Mouse (Mus musculus): ENCODE measurements at regions not wholly inside any gene's neighbourhood (a gene's known extent, or its start where the extent isn't known, plus 50 kb on each side); places are given as distances from the start of the nearest gene placed in this dataset.
A peak's percentile ranks its signal among the peaks of the same experiment; 100 is the strongest.

DNA sequence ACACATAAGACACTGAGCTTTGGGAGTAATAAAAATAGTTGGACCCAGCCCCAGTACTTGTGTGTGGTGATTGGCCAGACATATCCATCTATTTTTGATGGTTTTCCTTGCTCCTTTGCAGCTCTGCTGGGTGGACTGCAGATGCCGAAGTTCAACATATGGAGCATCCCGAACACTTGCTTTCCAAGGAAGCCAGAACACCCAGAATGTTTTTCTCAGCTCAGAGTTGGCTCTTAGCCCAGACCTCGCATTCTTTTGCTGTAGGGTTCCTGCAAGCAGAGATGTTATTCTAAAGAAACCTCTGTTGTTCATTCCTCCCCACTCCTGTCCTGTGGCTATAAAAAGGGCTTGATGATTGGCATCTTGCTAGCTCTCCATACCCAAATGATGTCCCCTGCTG lies 275.3 kb upstream of the Vstm2b start:
- no peak overlapping the region for H3K9ac ChIP-seq (ENCODE audit: low read length)
- no peaks in the 10 kb centered on the region for H3K4me1 ChIP-seq (ENCODE audit: control insufficient read depth, insufficient read depth, low read length)
- no peak overlapping the region for H3K4me3 ChIP-seq (ENCODE audit: low read depth, low read length)
- no peak overlapping the region for H3K27ac ChIP-seq (ENCODE audit: low read depth, low read length)
- WGBS, result 44% methylated on average over 3 of the region's 3 CpGs
- ATAC-seq (no peak; the same call in 1 of the 2 replicates), DNase-seq (ENCODE audit: low spot score) (peak; percentile 70)
- H3K36me3 ChIP-seq (ENCODE audit: control insufficient read depth, insufficient read depth, low read length), result no peaks in the 10 kb centered on the region
- H3K9me3 ChIP-seq (replicated peaks; ENCODE audit: control insufficient read depth, low read length), result no peaks in the 10 kb centered on the region
- no peaks in the 10 kb centered on the region for H3K27me3 ChIP-seq (replicated peaks; ENCODE audit: control insufficient read depth, insufficient read depth, low read length)
- H3K4me2 ChIP-seq (ENCODE audit: low read length), result no peak overlapping the region

DNA sequence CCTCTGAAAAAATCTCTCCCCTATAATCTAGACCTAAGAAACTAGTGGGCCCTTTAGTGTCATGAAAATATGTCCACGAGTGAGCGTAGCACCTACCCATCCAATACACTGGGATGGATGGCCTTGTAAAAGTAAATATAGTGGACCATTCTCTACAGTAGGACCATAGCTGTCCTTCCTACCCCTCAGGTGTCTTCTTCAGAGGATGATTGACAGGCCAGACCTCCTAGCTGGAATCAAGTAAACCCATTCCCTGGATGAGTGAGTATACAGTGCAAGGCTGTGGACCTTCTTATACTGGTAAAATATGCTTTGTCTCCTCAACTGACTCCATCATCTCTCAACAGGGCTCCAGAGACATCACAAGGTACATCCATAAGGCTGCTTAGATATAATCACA lies 274.8 kb upstream of the Vstm2b start:
- H3K27ac ChIP-seq (ENCODE audit: low read depth, low read length), result no peak overlapping the region
- no peaks in the 10 kb centered on the region for H3K27me3 ChIP-seq (replicated peaks; ENCODE audit: control insufficient read depth, insufficient read depth, low read length)
- WGBS, result 86% methylated on average over 2 of the region's 2 CpGs
- no peaks in the 10 kb centered on the region for H3K4me1 ChIP-seq (ENCODE audit: control insufficient read depth, insufficient read depth, low read length)
- H3K36me3 ChIP-seq (ENCODE audit: control insufficient read depth, insufficient read depth, low read length), result no peaks in the 10 kb centered on the region
- DNase-seq (ENCODE audit: low spot score) (no peak), ATAC-seq (no peak)
- H3K9ac ChIP-seq (ENCODE audit: low read length), result no peak overlapping the region
- no peak overlapping the region for H3K4me2 ChIP-seq (ENCODE audit: low read length)
- H3K9me3 ChIP-seq (replicated peaks; ENCODE audit: control insufficient read depth, low read length), result no peaks in the 10 kb centered on the region
- no peak overlapping the region for H3K4me3 ChIP-seq (ENCODE audit: low read depth, low read length)

GRCm38 (mm10) chr7:40636369-40636768 lies 261.8 kb upstream of the Vstm2b start:
- Histone ChIP-seq H3K4me1 (ENCODE audit: control insufficient read depth, insufficient read depth, low read length) (no peaks in the 10 kb centered on the region), H3K9ac (ENCODE audit: low read length) (no peak overlapping the region), H3K27ac (ENCODE audit: low read depth, low read length) (no peak overlapping the region), H3K4me3 (ENCODE audit: low read depth, low read length) (no peak overlapping the region), H3K9me3 (replicated peaks; ENCODE audit: control insufficient read depth, low read length) (no peaks in the 10 kb centered on the region), H3K27me3 (replicated peaks; ENCODE audit: control insufficient read depth, insufficient read depth, low read length) (no peaks in the 10 kb centered on the region), H3K36me3 (ENCODE audit: control insufficient read depth, insufficient read depth, low read length) (no peaks in the 10 kb centered on the region), H3K4me2 (ENCODE audit: low read length) (no peak overlapping the region)
- ATAC-seq, result no peak
- 86% methylated on average over 3 of the region's 3 CpGs for WGBS
- no peak for DNase-seq (ENCODE audit: low spot score)

DNA sequence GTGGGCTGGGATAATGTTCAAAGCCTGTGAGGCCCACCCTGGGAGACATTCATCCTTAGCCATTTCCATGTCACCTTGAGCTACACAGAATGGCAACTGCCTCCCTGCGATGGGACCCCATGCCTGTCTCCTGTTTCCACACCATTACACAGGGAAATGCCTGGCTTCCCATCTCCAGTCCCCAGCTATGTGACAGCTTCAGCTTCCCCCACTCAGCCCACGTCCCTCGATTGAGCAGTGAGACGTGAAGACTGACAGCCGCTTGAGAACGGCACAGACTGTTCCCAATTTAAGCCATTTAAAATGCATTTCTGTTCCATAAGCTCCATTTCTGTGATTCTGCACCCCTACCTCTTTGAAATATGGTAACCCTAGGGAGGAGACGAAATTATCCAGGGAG lies 243.1 kb upstream of the Vstm2b start:
- Histone ChIP-seq H3K36me3 (ENCODE audit: control insufficient read depth, insufficient read depth, low read length) (no peaks in the 10 kb centered on the region), H3K27ac (ENCODE audit: low read depth, low read length) (no peak overlapping the region), H3K4me3 (ENCODE audit: low read depth, low read length) (no peak overlapping the region), H3K27me3 (replicated peaks; ENCODE audit: control insufficient read depth, insufficient read depth, low read length) (no peaks in the 10 kb centered on the region), H3K4me2 (ENCODE audit: low read length) (no peak overlapping the region), H3K9me3 (replicated peaks; ENCODE audit: control insufficient read depth, low read length) (no peaks in the 10 kb centered on the region), H3K9ac (ENCODE audit: low read length) (no peak overlapping the region), H3K4me1 (ENCODE audit: control insufficient read depth, insufficient read depth, low read length) (no peaks in the 10 kb centered on the region)
- WGBS, result 65% methylated on average over 7 of the region's 7 CpGs
- no peak for DNase-seq (ENCODE audit: low spot score)
- peak; percentile 34; the same call in 1 of the 2 replicates for ATAC-seq

DNA sequence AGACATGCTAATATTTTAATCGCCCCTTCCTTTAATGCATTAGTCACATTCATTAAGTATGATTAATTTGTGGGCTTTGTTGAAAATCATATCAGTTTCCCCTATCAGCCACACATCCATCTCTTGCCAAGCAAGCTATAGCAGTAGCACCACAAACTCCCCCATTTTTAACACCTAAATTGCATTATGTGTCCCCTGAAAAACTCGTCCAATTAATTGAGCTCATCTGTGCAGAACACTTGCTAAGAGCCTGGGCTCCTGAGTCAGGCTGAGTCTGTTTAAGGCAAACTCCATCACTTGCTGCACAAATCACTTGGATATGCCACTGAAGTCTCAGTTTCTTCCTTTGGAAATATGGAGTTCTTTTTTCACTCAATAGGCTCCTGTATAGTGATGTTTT lies 242.7 kb upstream of the Vstm2b start:
- Histone ChIP-seq H3K4me3 (ENCODE audit: low read depth, low read length) (no peak overlapping the region), H3K4me1 (ENCODE audit: control insufficient read depth, insufficient read depth, low read length) (no peaks in the 10 kb centered on the region), H3K4me2 (ENCODE audit: low read length) (no peak overlapping the region), H3K36me3 (ENCODE audit: control insufficient read depth, insufficient read depth, low read length) (no peaks in the 10 kb centered on the region), H3K9ac (ENCODE audit: low read length) (no peak overlapping the region), H3K9me3 (replicated peaks; ENCODE audit: control insufficient read depth, low read length) (no peaks in the 10 kb centered on the region), H3K27me3 (replicated peaks; ENCODE audit: control insufficient read depth, insufficient read depth, low read length) (no peaks in the 10 kb centered on the region), H3K27ac (ENCODE audit: low read depth, low read length) (no peak overlapping the region)
- peak; percentile 16 for DNase-seq (ENCODE audit: low spot score)
- no peak for ATAC-seq
- WGBS, result 70% methylated on average over 2 of the region's 2 CpGs

DNA sequence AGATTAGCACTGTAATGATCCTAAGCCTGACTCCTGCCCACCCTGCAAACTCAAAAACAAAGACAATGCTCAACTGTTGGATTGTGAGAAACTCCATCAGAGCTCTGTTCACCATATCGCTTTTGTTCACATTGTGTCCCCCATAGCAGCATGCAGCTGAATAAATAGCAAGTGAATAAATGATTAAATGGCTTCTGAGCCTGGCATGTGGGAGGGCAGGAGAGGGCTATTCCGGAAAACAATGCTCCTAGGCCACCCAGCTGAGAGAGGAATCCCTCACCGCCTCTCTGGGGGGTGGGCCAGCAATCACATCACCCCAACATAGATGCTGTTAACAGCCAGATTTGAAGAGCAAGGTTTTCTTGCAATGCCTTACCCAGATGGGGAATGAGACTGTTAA lies 238.5 kb upstream of the Vstm2b start:
- no peak for DNase-seq (ENCODE audit: low spot score)
- no peak for ATAC-seq

DNA sequence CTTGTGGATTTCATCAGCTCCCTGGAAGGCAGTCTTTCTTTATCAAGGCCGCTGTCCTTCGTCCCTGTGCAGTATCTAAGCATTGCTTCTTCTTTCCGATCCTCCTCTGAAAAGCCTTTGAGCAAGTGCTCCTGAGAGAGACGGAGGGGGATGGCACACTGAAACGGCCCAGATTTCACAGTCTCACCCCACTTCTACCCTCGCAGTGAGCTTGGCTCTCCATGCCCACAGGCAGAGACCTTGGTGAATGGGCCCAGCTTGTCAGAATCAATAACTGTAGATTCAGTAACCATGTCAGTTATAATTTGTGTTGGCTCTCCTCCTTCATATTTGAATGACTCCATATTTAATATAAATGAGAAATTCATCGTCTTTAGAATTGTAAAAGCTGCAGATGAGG lies 234.3 kb upstream of the Vstm2b start:
- Histone ChIP-seq H3K4me1 (ENCODE audit: control insufficient read depth, insufficient read depth, low read length) (no peaks in the 10 kb centered on the region), H3K27ac (ENCODE audit: low read depth, low read length) (no peak overlapping the region), H3K9me3 (replicated peaks; ENCODE audit: control insufficient read depth, low read length) (no peaks in the 10 kb centered on the region), H3K4me2 (ENCODE audit: low read length) (no peak overlapping the region), H3K4me3 (ENCODE audit: low read depth, low read length) (no peak overlapping the region), H3K36me3 (ENCODE audit: control insufficient read depth, insufficient read depth, low read length) (no peaks in the 10 kb centered on the region), H3K27me3 (replicated peaks; ENCODE audit: control insufficient read depth, insufficient read depth, low read length) (no peaks in the 10 kb centered on the region), H3K9ac (ENCODE audit: low read length) (no peak overlapping the region)
- ATAC-seq, result no peak
- 86% methylated on average over 7 of the region's 7 CpGs for WGBS
- no peak for DNase-seq (ENCODE audit: low spot score)

More for the DNA sequence above, 238.5 kb upstream of the Vstm2b start:
- Histone ChIP-seq H3K4me2 (ENCODE audit: low read length) (no peak overlapping the region), H3K36me3 (ENCODE audit: control insufficient read depth, insufficient read depth, low read length) (no peaks in the 10 kb centered on the region), H3K27ac (ENCODE audit: low read depth, low read length) (no peak overlapping the region), H3K9ac (ENCODE audit: low read length) (no peak overlapping the region), H3K4me1 (ENCODE audit: control insufficient read depth, insufficient read depth, low read length) (no peaks in the 10 kb centered on the region), H3K4me3 (ENCODE audit: low read depth, low read length) (no peak overlapping the region), H3K9me3 (replicated peaks; ENCODE audit: control insufficient read depth, low read length) (no peaks in the 10 kb centered on the region), H3K27me3 (replicated peaks; ENCODE audit: control insufficient read depth, insufficient read depth, low read length) (no peaks in the 10 kb centered on the region)
- WGBS, result 4% methylated on average over 3 of the region's 3 CpGs

- no peaks in the 10 kb centered on the region for H3K27me3 ChIP-seq (replicated peaks; ENCODE audit: control insufficient read depth, insufficient read depth, low read length)
- no peak for ATAC-seq
- H3K4me3 ChIP-seq (ENCODE audit: low read depth, low read length), result no peak overlapping the region
- H3K9ac ChIP-seq (ENCODE audit: low read length), result no peak overlapping the region
- H3K4me2 ChIP-seq (ENCODE audit: low read length), result no peak overlapping the region
- WGBS, result 94% methylated on average over 5 of the region's 5 CpGs
- no peaks in the 10 kb centered on the region for H3K36me3 ChIP-seq (ENCODE audit: control insufficient read depth, insufficient read depth, low read length)
- no peak for DNase-seq (ENCODE audit: low spot score)
- no peaks in the 10 kb centered on the region for H3K9me3 ChIP-seq (replicated peaks; ENCODE audit: control insufficient read depth, low read length)
- H3K27ac ChIP-seq (ENCODE audit: low read depth, low read length), result no peak overlapping the region
- H3K4me1 ChIP-seq (ENCODE audit: control insufficient read depth, insufficient read depth, low read length), result no peaks in the 10 kb centered on the region
These were observed 231.5 kb upstream of the Vstm2b start for GRCm38 (mm10) chr7:40666625-40667024.

GRCm38 (mm10) chr7:40670401-40670800 lies 227.7 kb upstream of the Vstm2b start:
- 91% methylated on average over 5 of the region's 5 CpGs for WGBS

More at GRCm38 (mm10) chr7:40670401-40670800, 227.7 kb upstream of the Vstm2b start:
- H3K9me3 ChIP-seq (replicated peaks; ENCODE audit: control insufficient read depth, low read length), result no peaks in the 10 kb centered on the region
- H3K4me1 ChIP-seq (ENCODE audit: control insufficient read depth, insufficient read depth, low read length), result no peaks in the 10 kb centered on the region
- H3K36me3 ChIP-seq (ENCODE audit: control insufficient read depth, insufficient read depth, low read length), result no peaks in the 10 kb centered on the region
- no peaks in the 10 kb centered on the region for H3K27me3 ChIP-seq (replicated peaks; ENCODE audit: control insufficient read depth, insufficient read depth, low read length)
- H3K9ac ChIP-seq (ENCODE audit: low read length), result no peak overlapping the region
- no peak overlapping the region for H3K27ac ChIP-seq (ENCODE audit: low read depth, low read length)
- no peak for DNase-seq (ENCODE audit: low spot score)
- no peak for ATAC-seq
- no peak overlapping the region for H3K4me3 ChIP-seq (ENCODE audit: low read depth, low read length)
- H3K4me2 ChIP-seq (ENCODE audit: low read length), result no peak overlapping the region

All from forebrain, embryonic 14.5 days (tissue).